Mouse (Mus musculus) heart, postnatal 0 days (tissue): ENCODE measurements around the gene Cars2.
A peak's percentile ranks its signal among the peaks of the same experiment; 100 is the strongest.

Experiments
- CTCF ChIP-seq: IDR thresholded peaks from 2 replicates; pipeline ENCODE4 v1.5.1; 2016; ENCODE audit warnings: antibody characterized with exemption, control low read depth, low read depth
- EP300 ChIP-seq: IDR thresholded peaks from 2 replicates; pipeline ENCODE4 v1.6.1; 2016; ENCODE audit warnings: antibody characterized with exemption, low read depth

DNA sequence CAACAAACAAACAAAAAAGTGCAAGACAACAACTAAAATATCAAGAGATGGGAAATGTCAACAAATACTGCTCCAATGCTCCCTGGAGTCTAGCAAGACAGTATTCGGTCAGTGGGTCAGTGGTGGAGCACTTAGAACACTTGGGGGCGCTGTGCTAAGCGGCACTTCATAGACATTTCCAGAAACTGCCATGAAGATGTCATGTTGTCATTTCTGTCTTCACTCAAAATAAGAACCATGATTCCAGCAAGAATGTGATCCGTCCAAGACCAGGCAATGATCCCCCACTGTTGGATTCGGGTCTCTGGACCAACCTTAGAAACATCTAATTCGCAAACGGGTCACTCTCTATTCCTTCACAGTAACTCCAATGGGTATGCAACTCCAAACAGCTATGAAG is 877 bp downstream of the Cars2 start:
- TF ChIP-seq EP300 = no peak
- TF ChIP-seq CTCF = peak; percentile 50
